Mouse (Mus musculus): ENCODE measurements around the gene Aak1. TPM values are rescaled to one million over a fixed set of nuclear protein-coding genes. Genes with fewer than 3 reads are reported as not detected.
"Not testable (repeated sequence)": the region's sequence is repeated elsewhere in the genome, so short reads cannot be mapped to it uniquely, and the experiment has no call there.

The Aak1 gene
- total RNA-seq, 2 experiments from 2014 or later = 71.1 to 75.1 TPM

DNA sequence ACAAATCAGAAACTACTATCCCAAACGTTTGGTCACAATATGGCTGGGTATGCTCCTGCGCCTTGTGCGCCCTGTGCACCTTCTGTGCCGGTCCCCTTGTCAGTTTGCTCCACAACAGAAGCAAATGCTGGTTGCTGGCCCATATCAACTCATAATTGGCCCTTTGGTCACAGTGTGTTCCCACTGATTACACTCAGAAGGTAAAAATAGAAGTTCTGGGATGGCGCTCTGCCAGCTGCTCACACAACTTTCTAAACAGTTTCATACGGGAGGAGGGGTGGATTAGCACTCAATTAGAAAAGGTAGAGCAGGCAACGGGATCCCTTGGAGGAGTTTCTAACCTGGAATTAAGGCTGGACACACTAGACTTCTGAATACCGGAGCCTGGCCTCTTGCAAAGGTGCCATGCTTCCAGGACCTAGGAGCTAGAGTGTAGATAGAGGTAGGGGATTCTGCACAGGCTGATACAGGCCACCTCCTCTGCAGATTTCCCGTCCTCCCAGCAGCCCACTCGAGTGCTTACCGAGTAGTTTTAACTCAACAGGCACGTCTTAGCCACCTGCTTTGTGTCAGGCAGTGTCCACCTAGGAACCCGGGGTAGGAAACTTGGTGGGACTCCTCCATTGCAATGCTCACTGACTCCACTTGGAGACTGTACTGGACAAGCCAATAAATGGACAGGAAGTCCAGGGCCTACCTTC is 16.4 kb upstream of the Aak1 start:
- DNase-seq = peak; percentile 77 to 78
- intact Hi-C loops (cut with DNase I) = loop anchor here (2.0 kb wide), 2 partner anchors 16 kb away; partner anchors contain the start of gene Aak1

DNA sequence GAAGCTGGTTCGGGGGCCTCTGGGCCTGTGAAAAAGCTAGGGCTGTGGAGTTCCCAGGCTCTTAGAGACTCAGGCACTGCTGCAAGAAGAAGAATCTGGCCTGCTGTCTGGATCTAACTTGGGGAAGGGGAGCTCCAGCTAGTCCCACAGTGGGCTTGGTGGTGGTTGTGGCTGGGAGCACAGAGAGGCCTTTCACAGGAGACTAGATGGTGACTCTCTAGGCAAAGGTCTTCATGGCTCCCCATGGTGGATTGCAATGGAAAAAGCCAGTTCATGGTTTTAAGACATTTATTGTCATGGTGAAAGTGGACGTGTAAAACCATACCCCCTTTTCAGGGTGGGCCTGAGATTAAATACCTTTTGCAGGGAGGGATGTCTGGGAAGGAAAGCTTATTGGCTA is 10.2 kb upstream of the Aak1 start:
- DNase-seq = no peak
- intact Hi-C loops (cut with DNase I) = no loop called here

DNA sequence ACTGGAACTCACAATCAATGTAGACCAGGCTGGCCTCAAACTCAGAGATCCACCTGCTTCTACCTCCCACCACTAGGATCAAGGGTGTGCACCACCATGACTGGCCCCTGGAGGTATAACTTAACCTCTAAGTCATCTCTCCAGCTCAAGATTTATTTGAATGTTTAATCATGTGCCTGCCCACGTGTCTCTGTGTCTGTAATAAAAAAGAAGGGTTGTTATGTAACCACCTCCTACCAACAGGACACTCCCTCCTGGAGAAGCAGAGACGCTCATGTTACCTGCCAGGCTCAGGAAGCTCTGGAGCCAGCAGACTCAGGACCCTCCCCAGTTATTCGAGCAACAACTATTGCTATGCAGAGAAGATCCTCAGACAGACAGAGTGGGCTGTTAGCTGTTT is 7.4 kb upstream of the Aak1 start:
- no peak for DNase-seq
- intact Hi-C loops (cut with DNase I) = no loop called here

DNA sequence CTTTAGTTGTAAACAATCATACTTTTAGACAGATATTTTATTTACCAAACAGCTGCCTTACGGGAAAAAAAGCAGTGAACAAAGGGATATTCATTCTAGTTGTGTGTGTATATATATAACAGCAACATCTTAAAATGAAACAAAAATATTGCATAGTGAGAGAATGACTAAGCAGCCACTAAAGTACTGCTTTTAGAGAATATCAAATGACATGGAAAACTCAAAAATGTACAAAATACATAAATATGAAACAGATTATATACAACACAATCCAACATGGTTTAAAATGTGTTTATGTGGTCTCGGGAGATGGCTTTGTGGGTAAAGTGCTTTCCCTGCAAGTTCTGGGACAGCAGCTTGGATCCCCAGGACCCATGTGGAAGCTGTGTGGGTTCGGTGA is 5.7 kb upstream of the Aak1 start:
- intact Hi-C loops (cut with DNase I) = no loop called here
- DNase-seq = no peak

DNA sequence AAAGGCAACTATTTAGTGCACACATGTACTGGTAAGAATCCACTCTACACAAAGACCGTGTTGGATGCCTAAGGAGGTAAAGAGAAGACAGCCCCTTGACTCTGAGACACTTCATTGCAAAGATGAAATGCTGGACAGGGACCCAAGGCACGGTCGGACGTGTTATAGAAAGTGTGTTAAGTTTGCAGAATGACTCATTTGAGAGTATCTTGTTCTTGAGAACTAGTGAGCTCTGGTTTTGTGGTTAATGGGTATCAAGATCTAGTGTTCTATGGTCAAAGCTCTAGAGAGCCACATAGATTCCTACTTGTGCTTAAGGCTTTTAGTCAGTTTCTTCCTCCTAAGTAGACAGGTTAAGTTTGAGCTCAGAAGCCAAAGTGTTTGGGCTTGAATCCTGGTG is 2.9 kb upstream of the Aak1 start:
- intact Hi-C loops (cut with DNase I) = no loop called here

DNA sequence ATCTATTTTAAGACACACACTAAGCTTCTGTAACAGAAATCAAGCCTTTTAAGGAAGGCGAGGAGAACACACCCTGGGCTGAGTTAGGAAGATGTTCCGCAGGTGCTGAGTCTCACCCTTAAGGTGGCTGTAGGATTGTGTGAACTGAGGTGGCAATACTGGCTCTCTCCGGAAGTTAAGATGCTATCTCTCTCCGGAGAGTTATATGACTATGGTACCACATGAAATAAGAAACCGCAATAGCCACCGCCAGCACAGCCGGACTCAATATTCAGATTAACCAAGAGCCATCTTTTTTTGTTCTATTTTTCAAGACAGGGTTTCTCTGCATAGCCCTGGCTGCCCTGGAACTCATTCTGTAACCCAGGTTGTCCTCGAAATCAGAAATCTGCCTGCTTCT is 1.5 kb upstream of the Aak1 start:
- no peak for DNase-seq
- intact Hi-C loops (cut with DNase I) = loop anchor here (2.0 kb wide), 1 partner anchor 15 kb away; no protein-coding TSS in a partner anchor

More for the DNA sequence above, 2.9 kb upstream of the Aak1 start:
- no peak for DNase-seq

DNA sequence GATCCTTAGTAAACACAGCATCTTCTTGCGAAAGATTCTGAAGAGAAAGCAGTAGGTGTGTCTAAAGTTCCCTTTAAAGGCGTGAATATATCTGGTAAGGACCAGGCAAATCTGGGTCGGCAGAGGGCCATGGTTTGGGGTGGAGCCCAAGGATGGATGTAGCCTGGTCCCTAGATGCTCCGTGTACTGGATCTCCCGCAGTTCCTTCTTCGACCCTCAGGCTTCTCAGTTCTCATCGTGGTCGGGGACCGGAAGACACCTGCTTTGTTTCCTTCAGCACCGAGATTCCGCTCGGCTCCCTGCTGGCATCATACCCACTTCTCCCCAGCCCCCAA is 770 bp upstream of the Aak1 start:
- no peak for DNase-seq
- intact Hi-C loops (cut with DNase I) = loop anchor here (2.0 kb wide), 1 partner anchor 16 kb away; no protein-coding TSS in a partner anchor

DNA sequence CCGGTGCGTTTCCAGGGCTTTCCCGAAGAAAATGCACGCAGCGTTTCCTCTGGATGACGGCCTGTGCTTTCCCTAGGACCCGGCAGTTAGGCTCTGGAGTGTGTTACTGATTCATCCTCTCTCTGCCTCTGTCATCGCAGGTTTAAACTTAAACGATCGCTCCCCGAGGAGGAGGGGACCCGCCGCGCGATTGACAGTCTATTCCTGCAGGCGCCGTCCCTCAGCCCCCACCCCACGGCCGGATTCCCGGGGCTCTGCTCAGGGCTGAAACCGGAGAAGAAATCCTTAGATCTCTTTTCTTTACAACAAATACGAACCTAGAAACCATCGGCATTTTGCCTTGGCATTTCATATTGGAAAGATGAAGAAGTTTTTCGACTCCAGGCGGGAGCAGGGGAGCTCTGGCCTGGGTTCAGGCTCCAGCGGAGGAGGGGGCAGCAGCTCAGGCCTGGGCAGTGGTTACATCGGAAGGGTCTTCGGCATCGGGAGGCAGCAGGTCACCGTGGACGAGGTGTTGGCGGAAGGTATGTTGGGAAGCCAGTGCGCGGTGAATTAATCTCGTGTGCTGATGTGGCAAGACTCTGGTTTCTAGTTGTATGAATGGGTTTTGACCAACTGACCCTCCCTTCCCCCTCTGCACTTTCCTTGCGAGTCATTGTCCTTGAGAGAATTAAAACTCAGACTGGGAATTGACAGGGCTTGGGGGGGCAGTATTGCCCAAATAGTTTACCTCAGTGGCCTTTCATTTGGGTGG is 552 bp downstream of the Aak1 start:
- intact Hi-C loops (cut with DNase I) = loop anchor here (1.0 to 2.0 kb wide), 4 partner anchors 17 to 67 kb away; no protein-coding TSS in a partner anchor
- peak; percentile 31 to 52 for DNase-seq

DNA sequence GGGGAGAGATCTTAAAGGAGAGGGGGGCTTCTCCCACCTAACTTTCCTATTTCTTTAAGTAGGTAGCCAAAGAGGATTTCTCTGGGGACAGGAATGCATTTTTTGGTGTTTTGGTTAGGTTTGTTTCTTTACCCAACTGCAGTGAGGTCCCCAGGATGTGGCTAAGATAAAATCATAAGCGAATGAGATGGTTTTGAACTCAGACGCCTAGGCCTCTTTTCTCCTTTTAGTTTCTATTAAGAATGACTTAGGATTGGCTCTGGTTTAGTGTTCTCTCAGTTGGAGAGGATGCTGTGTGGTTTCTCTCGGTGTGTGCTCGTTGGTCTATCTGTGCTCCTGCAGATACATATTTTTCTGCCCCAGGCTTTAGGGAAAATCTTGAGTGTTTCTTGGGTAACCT is 1.3 kb downstream of the Aak1 start:
- no peak for DNase-seq
- intact Hi-C loops (cut with DNase I) = loop anchor here (1.0 to 2.0 kb wide), 3 partner anchors 20 to 66 kb away; no protein-coding TSS in a partner anchor

DNA sequence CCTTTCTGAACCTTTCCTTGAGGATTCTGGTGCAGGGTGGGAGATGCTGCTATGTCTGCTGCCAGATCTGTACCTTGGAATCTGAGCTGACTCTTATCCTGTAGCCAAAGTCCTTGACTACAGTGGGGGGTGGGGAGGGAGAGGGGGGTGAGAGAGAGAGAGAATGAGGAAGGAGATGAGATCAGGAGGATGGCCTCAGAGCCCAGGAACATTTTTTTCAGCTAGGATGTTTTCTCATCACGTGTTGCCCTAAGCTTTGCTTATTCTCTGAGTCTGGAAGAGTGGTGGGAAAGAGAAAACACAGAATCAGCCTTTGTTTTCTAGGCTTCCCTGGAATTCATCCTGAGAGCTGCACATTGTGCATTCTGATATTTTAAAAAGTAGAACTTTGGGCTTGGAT is 2.2 kb downstream of the Aak1 start:
- intact Hi-C loops (cut with DNase I) = loop anchor here (2.0 kb wide), 2 partner anchors 19 to 65 kb away; no protein-coding TSS in a partner anchor
- no peak for DNase-seq

DNA sequence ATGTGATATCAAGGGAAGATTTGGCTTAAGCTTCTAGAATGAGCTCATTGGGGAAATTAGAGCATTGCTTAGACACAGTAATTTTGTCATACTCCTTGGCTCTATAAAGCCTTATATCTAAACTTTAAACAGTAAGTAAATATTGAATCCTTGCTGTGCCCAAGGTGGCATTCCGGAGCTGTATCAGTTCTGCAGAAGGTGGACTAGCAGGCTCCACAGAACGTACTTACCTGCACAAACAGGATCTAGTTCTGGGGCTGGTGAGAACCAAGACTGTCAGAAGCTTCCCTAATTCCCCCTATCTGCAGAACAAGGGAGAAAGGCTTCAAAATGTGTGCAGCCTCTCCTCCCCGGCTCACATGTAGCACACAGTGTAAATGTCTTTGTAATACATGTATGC is 4.6 kb downstream of the Aak1 start:
- no peak for DNase-seq
- intact Hi-C loops (cut with DNase I) = no loop called here

DNA sequence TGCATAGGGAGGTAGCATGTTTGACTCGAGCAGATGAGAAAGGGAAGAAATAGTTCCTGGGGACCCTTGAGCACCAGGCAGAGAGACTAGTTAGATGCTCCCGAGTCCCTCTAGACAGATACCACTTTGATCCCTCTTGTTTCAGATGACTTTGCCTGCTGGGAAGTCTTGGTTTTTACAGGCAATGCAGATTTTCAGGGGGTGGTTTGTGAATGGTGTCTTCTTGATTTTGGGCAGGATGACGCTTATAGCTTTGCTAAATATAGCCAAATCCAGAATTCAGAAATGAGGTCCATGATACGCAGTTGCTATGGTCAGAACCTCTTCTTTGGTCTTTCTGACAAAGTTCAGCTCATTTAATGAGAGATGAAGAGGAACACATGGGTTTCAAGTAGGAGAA is 5.6 kb downstream of the Aak1 start:
- no peak for DNase-seq
- intact Hi-C loops (cut with DNase I) = no loop called here

DNA sequence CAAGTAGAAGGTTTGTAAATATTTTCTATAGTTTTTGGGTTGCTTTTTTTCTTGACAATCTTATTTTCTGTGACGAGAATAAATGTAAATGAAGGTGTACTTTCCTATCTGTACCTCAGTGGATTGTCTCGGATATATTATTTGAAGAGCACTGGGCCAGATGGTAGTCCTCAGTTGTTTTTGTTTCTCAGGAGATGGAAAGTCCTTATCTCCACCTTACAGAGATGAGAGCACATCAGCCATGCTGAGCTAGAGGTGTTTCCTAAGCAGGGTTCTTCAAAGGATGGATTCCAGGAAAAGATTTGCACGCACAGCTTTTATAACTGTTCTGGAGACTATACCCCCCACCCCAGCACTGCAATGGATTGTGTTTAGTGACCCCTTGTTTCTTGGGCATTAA is 9.3 kb downstream of the Aak1 start:
- no peak for DNase-seq
- intact Hi-C loops (cut with DNase I) = no loop called here

DNA sequence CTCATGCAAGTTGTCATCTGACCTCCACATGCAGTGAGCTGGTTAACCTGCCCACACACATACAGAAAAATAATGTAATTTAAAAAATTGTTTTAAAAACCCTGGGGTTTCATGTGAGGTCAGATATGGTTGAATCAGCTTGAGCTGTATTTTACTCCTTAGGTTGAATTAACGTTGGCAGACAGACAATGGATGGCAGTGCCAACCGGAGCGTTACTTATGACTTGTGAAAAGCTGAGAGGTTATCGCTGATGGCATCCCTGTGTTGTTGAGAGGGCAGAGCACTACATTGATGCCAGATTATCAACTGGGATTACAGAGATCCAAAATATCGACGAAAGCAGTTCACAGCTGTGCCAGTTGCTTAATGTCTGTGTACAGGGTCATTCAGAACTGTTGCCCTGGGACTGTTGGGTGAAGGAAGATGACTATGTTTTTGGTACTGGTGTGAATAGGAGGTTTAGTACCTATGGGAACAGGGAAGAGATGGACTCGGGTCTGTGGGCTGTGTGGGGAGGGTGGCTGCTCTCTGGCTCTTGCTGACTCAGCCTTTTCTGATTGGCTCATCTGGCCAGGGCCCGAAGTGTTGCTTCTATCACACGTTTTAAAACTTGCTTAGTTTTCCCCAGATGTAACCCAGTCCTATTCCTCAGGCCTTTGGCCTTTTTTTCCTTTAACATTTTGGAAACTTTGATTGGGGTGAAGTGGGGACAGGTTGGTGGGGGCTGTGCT is 11.6 kb downstream of the Aak1 start:
- intact Hi-C loops (cut with DNase I) = no loop called here
- no peak for DNase-seq

DNA sequence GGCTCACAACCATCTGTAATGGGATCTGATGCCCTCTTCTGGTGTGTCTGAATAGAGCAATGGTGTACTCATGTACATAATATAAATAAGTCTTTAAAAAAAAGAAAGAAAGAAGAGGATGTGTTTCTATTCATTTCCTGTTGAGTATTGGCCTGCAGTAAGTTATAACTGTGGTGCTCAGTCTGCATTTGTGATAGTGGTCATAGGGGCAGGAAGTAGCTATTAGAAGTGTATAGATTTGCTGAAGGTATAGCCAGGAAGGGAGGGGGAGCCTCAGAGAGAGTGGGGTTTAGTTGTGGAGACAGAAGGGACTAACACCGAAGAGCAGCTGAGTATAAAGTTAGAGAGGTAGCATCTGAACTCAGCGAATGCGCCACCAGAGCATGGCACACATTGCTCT is 15.0 kb downstream of the Aak1 start:
- DNase-seq = no peak
- intact Hi-C loops (cut with DNase I) = no loop called here

DNA sequence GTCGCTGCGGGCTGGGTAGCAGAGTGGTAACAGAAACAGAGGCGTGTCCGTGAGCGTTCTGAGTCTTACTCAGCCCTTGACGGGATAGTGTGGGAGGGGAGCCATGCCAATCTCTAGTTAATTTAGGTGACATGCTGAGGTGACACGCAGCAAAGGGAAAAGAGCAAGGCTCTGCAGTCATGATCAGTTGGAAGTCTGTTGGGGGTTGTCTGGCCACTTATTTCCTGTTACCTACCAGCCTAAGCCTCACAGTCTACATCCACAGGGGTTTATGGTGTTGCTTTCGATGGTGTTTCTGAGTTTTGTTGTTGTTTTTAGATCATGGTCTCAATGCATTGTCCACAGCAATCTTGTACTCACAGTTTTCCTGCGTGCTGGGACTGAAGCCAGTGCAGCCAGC is 21.0 kb downstream of the Aak1 start:
- intact Hi-C loops (cut with DNase I) = loop anchor here (2.0 kb wide), 1 partner anchor 20 kb away; no protein-coding TSS in a partner anchor
- DNase-seq = peak in 1 of 2 experiments; percentile 18

DNA sequence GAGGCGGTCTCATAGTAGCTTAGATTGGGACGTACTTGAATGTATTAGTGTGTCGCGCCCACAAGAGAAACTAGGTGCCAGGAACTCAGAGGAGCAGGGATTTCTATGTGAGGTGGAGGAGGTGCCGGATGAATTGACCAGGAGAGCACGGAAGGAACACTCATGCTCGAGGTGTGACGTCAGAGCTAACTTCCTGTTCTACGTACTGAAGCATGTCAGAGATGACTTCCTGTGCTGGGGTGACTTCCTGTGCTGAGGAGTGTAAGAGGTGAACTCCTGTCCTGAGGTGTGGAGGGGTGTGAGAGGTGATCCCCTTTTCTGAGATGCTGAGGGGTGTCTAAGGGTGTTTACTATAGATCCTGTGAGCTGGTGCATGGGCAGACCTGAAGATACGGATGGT is 22.5 kb downstream of the Aak1 start:
- no peak for DNase-seq
- intact Hi-C loops (cut with DNase I) = loop anchor here (2.0 kb wide), 1 partner anchor 21 kb away; no protein-coding TSS in a partner anchor

DNA sequence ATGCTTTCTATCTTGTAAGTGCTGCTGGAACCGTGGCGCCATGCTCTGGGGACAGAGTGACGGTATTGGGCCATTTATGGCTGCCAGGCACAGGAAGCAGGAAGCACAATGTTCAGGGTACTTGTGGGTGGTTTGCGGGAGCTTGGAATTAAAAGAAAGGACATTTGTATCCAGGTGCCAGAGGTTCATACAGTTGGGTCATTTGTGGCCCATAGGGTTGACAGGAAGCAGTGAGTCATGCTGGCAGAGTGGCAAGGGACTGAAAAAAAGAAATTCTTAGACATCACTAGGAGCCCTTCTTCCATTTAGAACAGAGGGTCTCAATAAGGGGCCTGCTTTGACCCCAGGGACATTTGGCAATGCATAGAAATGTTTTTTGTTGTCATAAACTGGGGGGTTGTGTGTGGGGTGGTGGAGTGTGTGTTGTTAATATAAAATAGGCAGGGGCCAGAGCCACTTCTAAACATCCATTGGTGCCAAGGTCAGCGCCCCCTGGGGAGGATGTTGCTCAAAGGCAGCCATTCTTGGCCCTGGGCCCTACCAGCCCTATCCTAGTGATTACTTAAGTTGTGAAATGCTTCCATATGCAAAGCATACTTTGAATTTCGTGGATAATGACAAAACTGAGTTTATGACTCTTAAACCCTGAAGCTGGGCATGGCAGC is 25.5 kb downstream of the Aak1 start:
- intact Hi-C loops (cut with DNase I) = no loop called here
- DNase-seq = no peak

DNA sequence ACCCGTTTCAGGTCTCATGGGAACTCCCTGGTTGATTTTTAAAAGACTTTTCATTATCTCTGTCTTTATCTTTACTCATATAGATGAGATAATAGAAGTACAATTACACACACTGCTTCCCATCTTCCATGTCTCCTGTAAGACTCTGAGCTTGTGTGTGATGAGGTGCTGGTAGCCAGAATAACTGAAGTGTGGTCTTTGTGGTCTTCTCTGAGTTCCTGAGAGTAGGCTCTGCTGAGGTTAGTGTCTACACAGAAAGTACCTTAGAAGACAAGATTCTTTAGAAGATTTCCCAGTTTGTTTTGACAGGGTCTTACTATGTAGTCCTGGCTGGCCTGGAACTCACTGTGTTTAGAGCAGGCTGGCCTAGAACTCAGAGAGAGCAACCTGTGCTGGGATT is 27.1 kb downstream of the Aak1 start:
- no peak for DNase-seq
- intact Hi-C loops (cut with DNase I) = no loop called here

DNA sequence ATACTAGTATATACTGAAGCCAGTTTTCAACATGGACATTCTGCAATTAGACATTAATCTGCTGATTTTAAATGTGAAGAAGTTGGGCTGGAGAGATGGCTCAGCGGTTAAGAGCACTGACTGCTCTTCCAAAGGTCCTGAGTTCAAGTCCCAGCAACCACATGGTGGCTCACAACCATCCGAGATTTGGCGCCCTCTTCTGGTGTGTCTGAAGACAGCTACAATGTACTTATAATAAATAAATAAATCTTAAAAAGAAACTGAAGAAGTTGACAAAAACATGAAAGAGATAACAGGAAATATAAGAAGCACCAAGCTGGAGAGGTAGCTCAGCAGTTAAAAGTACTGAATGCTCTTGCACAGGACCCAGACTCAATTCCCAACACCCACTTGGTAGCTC is 29.3 kb downstream of the Aak1 start:
- intact Hi-C loops (cut with DNase I); DNase-seq: not testable (repeated sequence)

DNA sequence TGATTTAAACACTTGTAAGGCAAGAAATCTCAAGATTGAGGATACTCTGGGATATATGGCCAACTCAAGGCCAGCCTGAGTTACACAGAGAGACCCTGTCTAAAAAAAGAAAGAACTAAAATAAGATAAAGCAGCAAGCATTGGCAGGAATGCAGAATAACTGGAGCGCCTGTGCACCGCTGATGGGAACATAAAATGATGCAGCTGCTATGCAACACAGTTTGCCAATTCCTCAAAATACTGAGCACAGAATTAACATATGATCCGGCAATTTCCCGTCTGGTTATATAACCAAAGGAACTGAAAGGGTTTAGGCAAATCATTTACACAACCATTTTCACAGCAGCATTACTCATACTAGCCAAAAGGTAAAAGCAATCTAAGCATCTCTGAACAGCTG is 30.0 kb downstream of the Aak1 start:
- intact Hi-C loops (cut with DNase I) = no loop called here
- DNase-seq = peak; percentile 24 to 31
